Mouse (Mus musculus) ovary, adult 2 months (tissue): Measurements from ENCODE around the gene Lrch1. TPM values are rescaled to one million over a fixed set of nuclear protein-coding genes. Genes with fewer than 3 reads are reported as not detected.

Experiments
- polyA plus RNA-seq: library from polyadenylated mRNA; depleted of rRNA; stranded (reverse); fragments of >200 nt; gene quantifications from 2 replicates; pipeline ENCODE4 v1.2.3, GENCODE M21; 2012; rRNA removed

Gene Lrch1
- polyA plus RNA-seq, result 10.6 and 11.4 TPM in 2 replicates

GRCm38 (mm10) chr14:74947376-74948013 is at the start of gene Lrch1:
Gene Lrch1, minus strand, starts transcription at chr14:74947876.

GRCm38 (mm10) chr14:74732079-74732783 is 215.4 kb downstream of the Lrch1 start, which contains the start of gene Esd:
Gene Esd, plus strand, starts transcription at chr14:74732297.

Other genes starting within 250 kb of the Lrch1 start
- gene Esd, start 215.6 kb downstream of the Lrch1 start, polyA plus RNA-seq, result 25.2 and 40.6 TPM in 2 replicates
- 0.80 and 1.0 TPM in 2 replicates for gene Rubcnl, start 68.2 kb upstream of the Lrch1 start, polyA plus RNA-seq
- not detected in 2 replicates for gene Lrrc63, start 183.0 kb upstream of the Lrch1 start, polyA plus RNA-seq
- gene Lcp1, start 183.2 kb upstream of the Lrch1 start, polyA plus RNA-seq, result 4.0 and 4.8 TPM in 2 replicates